Mouse (Mus musculus): ENCODE data around the gene Rae1. TPM values are rescaled to one million over a fixed set of nuclear protein-coding genes. Genes with fewer than 3 reads are reported as not detected.

Rae1 gene
- polyA plus RNA-seq, 1 experiment from 2014 or later: 129 TPM

GRCm38 (mm10) chr2:173020430-173020829, 20.5 kb downstream of the Rae1 start, which contains the start of gene Rbm38:
Gene Rbm38, plus strand, starts transcription at chr2:173020498.
- H3K36me3 ChIP-seq: peaks cover 11% of the 10 kb centered on the region; the same call in 1 of the 2 replicates
- peaks cover 51% of the 10 kb centered on the region for H3K4me1 ChIP-seq

GRCm38 (mm10) chr2:173021633-173022055, 21.7 kb downstream of the Rae1 start:
- H3K4me1 ChIP-seq: peaks cover 63% of the 10 kb centered on the region
- H3K36me3 ChIP-seq: no peaks in the 10 kb centered on the region
- no peaks in the 10 kb centered on the region for H3K9me3 ChIP-seq (replicated peaks)
- H3K27me3 ChIP-seq: peaks cover 7% of the 10 kb centered on the region; the same call in 1 of the 2 replicates
- peak overlapping the region; percentile 59 for H3K9ac ChIP-seq
- peak overlapping the region; percentile 84 for H3K4me3 ChIP-seq (replicated peaks)
- ATAC-seq (ENCODE audit: insufficient number of reproducible peaks, low FRiP score, low TSS enrichment, low read depth): peak; percentile 74
- no peak overlapping the region; the same call in 1 of the 2 replicates for H3K27ac ChIP-seq (replicated peaks)
- H3K4me2 ChIP-seq (replicated peaks): peak overlapping the region; percentile 89
- under 1% methylated on average over 54 of the region's 54 CpGs for WGBS

More at GRCm38 (mm10) chr2:173020430-173020829, 20.5 kb downstream of the Rae1 start, which contains the start of gene Rbm38:
- no peak within 1 kb of the TSS for H3K27ac ChIP-seq (replicated peaks)
- peak within 1 kb of the TSS; percentile 84 for H3K4me3 ChIP-seq (replicated peaks)
- 37% methylated on average over 11 of the region's 11 CpGs for WGBS
- H3K9me3 ChIP-seq (replicated peaks): no peaks in the 10 kb centered on the region
- peak within 1 kb of the TSS; percentile 23; the same call in 1 of the 2 replicates for H3K9ac ChIP-seq
- peak within 1 kb of the TSS; percentile 91 for H3K4me2 ChIP-seq (replicated peaks)
- no peak for ATAC-seq (ENCODE audit: insufficient number of reproducible peaks, low FRiP score, low TSS enrichment, low read depth)
- peaks cover 7% of the 10 kb centered on the region; the same call in 1 of the 2 replicates for H3K27me3 ChIP-seq

- Histone ChIP-seq H3K9ac (peak overlapping the region; percentile 59), H3K4me3 (replicated peaks) (peak overlapping the region; percentile 84), H3K27ac (replicated peaks) (no peak overlapping the region; the same call in 1 of the 2 replicates), H3K9me3 (replicated peaks) (no peaks in the 10 kb centered on the region), H3K36me3 (no peaks in the 10 kb centered on the region), H3K27me3 (peaks cover 7% of the 10 kb centered on the region; the same call in 1 of the 2 replicates), H3K4me2 (replicated peaks) (peak overlapping the region; percentile 89), H3K4me1 (peaks cover 68% of the 10 kb centered on the region)
- WGBS: under 1% methylated on average over 51 of the region's 51 CpGs
- no peak for ATAC-seq (ENCODE audit: insufficient number of reproducible peaks, low FRiP score, low TSS enrichment, low read depth)
These were observed 22.3 kb downstream of the Rae1 start for GRCm38 (mm10) chr2:173022056-173022681.

GRCm38 (mm10) chr2:173022813-173023212, 22.9 kb downstream of the Rae1 start:
- H3K36me3 ChIP-seq: no peaks in the 10 kb centered on the region
- H3K27ac ChIP-seq (replicated peaks): no peak overlapping the region
- WGBS: 29% methylated on average over 10 of the region's 10 CpGs
- no peaks in the 10 kb centered on the region for H3K9me3 ChIP-seq (replicated peaks)
- peaks cover 74% of the 10 kb centered on the region for H3K4me1 ChIP-seq
- H3K9ac ChIP-seq: peak overlapping the region; percentile 59; the same call in 1 of the 2 replicates
- peaks cover 7% of the 10 kb centered on the region; the same call in 1 of the 2 replicates for H3K27me3 ChIP-seq
- no peak for ATAC-seq (ENCODE audit: insufficient number of reproducible peaks, low FRiP score, low TSS enrichment, low read depth)
- peak overlapping the region; percentile 89 for H3K4me2 ChIP-seq (replicated peaks)
- peak overlapping the region; percentile 84 for H3K4me3 ChIP-seq (replicated peaks)

GRCm38 (mm10) chr2:173023371-173023851, 23.5 kb downstream of the Rae1 start:
- Histone ChIP-seq H3K4me3 (replicated peaks) (peak overlapping the region; percentile 84), H3K4me1 (peaks cover 80% of the 10 kb centered on the region), H3K27ac (replicated peaks) (no peak overlapping the region), H3K9ac (no peak overlapping the region), H3K27me3 (peaks cover 7% of the 10 kb centered on the region; the same call in 1 of the 2 replicates), H3K4me2 (replicated peaks) (peak overlapping the region; percentile 89), H3K36me3 (no peaks in the 10 kb centered on the region), H3K9me3 (replicated peaks) (no peaks in the 10 kb centered on the region)
- ATAC-seq (ENCODE audit: insufficient number of reproducible peaks, low FRiP score, low TSS enrichment, low read depth): no peak
- 84% methylated on average over 7 of the region's 7 CpGs for WGBS

DNA sequence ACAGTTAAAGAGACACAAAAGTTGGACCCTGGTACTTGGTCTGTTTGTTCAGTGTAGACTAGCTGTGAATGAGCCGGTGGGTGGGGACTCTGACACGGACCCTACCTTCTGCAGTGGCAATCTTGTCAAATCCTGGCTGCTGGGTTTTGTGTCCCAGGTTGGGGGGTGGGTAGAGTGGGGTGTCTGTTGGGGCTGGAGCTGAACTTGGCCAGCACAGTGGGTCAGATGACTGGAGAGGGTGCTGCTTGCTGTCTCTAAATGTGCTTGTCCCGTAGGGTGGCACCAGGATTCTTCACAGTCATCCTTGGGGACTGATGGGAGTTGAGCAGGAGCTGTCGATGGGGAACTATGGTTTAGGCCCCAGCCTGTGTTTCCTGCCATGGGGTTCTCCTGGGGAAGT, 24.0 kb downstream of the Rae1 start:
- no peak for ATAC-seq (ENCODE audit: insufficient number of reproducible peaks, low FRiP score, low TSS enrichment, low read depth)
- no peak overlapping the region for H3K4me3 ChIP-seq (replicated peaks)
- peaks cover 79% of the 10 kb centered on the region for H3K4me1 ChIP-seq
- H3K4me2 ChIP-seq (replicated peaks): 0 out of 2 replicates have a peak overlapping the region, but pooled peaks have one; percentile 89
- H3K9ac ChIP-seq: no peak overlapping the region
- no peaks in the 10 kb centered on the region for H3K9me3 ChIP-seq (replicated peaks)
- peaks cover 7% of the 10 kb centered on the region; the same call in 1 of the 2 replicates for H3K27me3 ChIP-seq
- WGBS: 72% methylated on average over 4 of the region's 4 CpGs
- H3K36me3 ChIP-seq: no peaks in the 10 kb centered on the region
- no peak overlapping the region for H3K27ac ChIP-seq (replicated peaks)

- 72% methylated on average over 8 of the region's 8 CpGs for WGBS
- Histone ChIP-seq H3K27me3 (0 out of 2 replicates have a peak, but pooled peaks cover 2% of the 10 kb centered on the region), H3K4me1 (peaks cover 75% of the 10 kb centered on the region), H3K9me3 (replicated peaks) (no peaks in the 10 kb centered on the region), H3K9ac (no peak overlapping the region), H3K27ac (replicated peaks) (no peak overlapping the region), H3K4me2 (replicated peaks) (0 out of 2 replicates have a peak overlapping the region, but pooled peaks have one; percentile 89), H3K36me3 (0 out of 2 replicates have a peak, but pooled peaks cover 1% of the 10 kb centered on the region), H3K4me3 (replicated peaks) (no peak overlapping the region)
- no peak for ATAC-seq (ENCODE audit: insufficient number of reproducible peaks, low FRiP score, low TSS enrichment, low read depth)
These were observed 24.5 kb downstream of the Rae1 start for GRCm38 (mm10) chr2:173024392-173024791.

GRCm38 (mm10) chr2:173024938-173025337, 25.0 kb downstream of the Rae1 start:
- H3K9me3 ChIP-seq (replicated peaks): no peaks in the 10 kb centered on the region
- H3K27ac ChIP-seq (replicated peaks): peak overlapping the region; percentile 45; the same call in 1 of the 2 replicates
- H3K4me1 ChIP-seq: peaks cover 69% of the 10 kb centered on the region
- no peak overlapping the region for H3K4me3 ChIP-seq (replicated peaks)
- no peak for ATAC-seq (ENCODE audit: insufficient number of reproducible peaks, low FRiP score, low TSS enrichment, low read depth)
- no peaks in the 10 kb centered on the region for H3K27me3 ChIP-seq
- H3K9ac ChIP-seq: no peak overlapping the region
- WGBS: 30% methylated on average over 4 of the region's 4 CpGs
- 0 out of 2 replicates have a peak, but pooled peaks cover 7% of the 10 kb centered on the region for H3K36me3 ChIP-seq
- no peak overlapping the region for H3K4me2 ChIP-seq (replicated peaks)

GRCm38 (mm10) chr2:173026286-173026685, 26.4 kb downstream of the Rae1 start:
- Histone ChIP-seq H3K9ac (no peak overlapping the region), H3K4me1 (peaks cover 63% of the 10 kb centered on the region), H3K4me3 (replicated peaks) (no peak overlapping the region), H3K27ac (replicated peaks) (peak overlapping the region; percentile 55; the same call in 1 of the 2 replicates), H3K9me3 (replicated peaks) (no peaks in the 10 kb centered on the region), H3K36me3 (0 out of 2 replicates have a peak, but pooled peaks cover 10% of the 10 kb centered on the region), H3K27me3 (no peaks in the 10 kb centered on the region), H3K4me2 (replicated peaks) (no peak overlapping the region)
- no peak for ATAC-seq (ENCODE audit: insufficient number of reproducible peaks, low FRiP score, low TSS enrichment, low read depth)
- WGBS: 60% methylated on average over 5 of the region's 5 CpGs

- WGBS: 70% methylated on average over 3 of the region's 3 CpGs
- H3K36me3 ChIP-seq: 0 out of 2 replicates have a peak, but pooled peaks cover 13% of the 10 kb centered on the region
- ATAC-seq (ENCODE audit: insufficient number of reproducible peaks, low FRiP score, low TSS enrichment, low read depth): 0 out of 2 replicates have a peak, but pooled peaks have one; percentile 48
- no peaks in the 10 kb centered on the region for H3K9me3 ChIP-seq (replicated peaks)
- H3K9ac ChIP-seq: no peak overlapping the region
- peaks cover 63% of the 10 kb centered on the region for H3K4me1 ChIP-seq
- H3K27me3 ChIP-seq: no peaks in the 10 kb centered on the region
- H3K27ac ChIP-seq (replicated peaks): peak overlapping the region; percentile 55
- no peak overlapping the region for H3K4me3 ChIP-seq (replicated peaks)
- no peak overlapping the region for H3K4me2 ChIP-seq (replicated peaks)
These were observed 26.8 kb downstream of the Rae1 start for GRCm38 (mm10) chr2:173026688-173027131.
